Mouse (Mus musculus) embryonic facial prominence, embryonic 15.5 days (tissue): ENCODE data around the gene Ap2b1. TPM values are rescaled to one million over a fixed set of nuclear protein-coding genes. Genes with fewer than 3 reads are reported as not detected.
A peak's percentile ranks its signal among the peaks of the same experiment; 100 is the strongest.

Source experiments
- ATAC-seq: fragments of 200-750 bp; cut with Nextera tagmentation; 2 replicates; pipeline ENCODE4 v1.8.0; 2017; ENCODE audit warnings: low read depth, moderate TSS enrichment; ENCODE audit not compliant: insufficient number of reproducible peaks, low FRiP score, low TSS enrichment
- H3K27ac ChIP-seq: fragments of 300-500 bp; sonication (generic); replicated peaks from 2 replicates; pipeline ENCODE4 v1.5.1; 2015; ENCODE audit warnings: mild to moderate bottlenecking, inconsistent platforms
- H3K27me3 ChIP-seq: fragments of 300-500 bp; sonication (generic); 2 replicates; pipeline ENCODE4 v1.6.1; 2015; ENCODE audit warnings: inconsistent platforms
- H3K36me3 ChIP-seq: fragments of 300-500 bp; sonication (generic); 2 replicates; pipeline ENCODE4 v1.6.1; 2015; ENCODE audit warnings: mild to moderate bottlenecking, inconsistent platforms
- H3K4me1 ChIP-seq: fragments of 300-500 bp; sonication (generic); 2 replicates; pipeline ENCODE4 v1.6.1; 2015; ENCODE audit warnings: inconsistent platforms
- H3K4me2 ChIP-seq: fragments of 300-500 bp; sonication (generic); replicated peaks from 2 replicates; pipeline ENCODE4 v1.6.1; 2015; ENCODE audit warnings: mild to moderate bottlenecking, inconsistent platforms
- H3K4me3 ChIP-seq: fragments of 300-500 bp; sonication (generic); replicated peaks from 2 replicates; pipeline ENCODE4 v1.5.1; 2015; ENCODE audit warnings: mild to moderate bottlenecking, inconsistent platforms
- H3K9ac ChIP-seq: fragments of 300-500 bp; sonication (generic); 2 replicates; pipeline ENCODE4 v1.6.1; 2015; ENCODE audit warnings: inconsistent platforms
- H3K9me3 ChIP-seq: fragments of 300-500 bp; sonication (generic); replicated peaks from 2 replicates; pipeline ENCODE4 v1.6.1; 2016; ENCODE audit warnings: inconsistent platforms
- WGBS: fragments of 180-500 bp; shearing (Covaris S2); methylation state at CpG from one replicate; pipeline ENCODE4 v1.1.7; 2015; 5-methylcytosine and 5-hydroxymethylcytosine counted together
- polyA plus RNA-seq: library from polyadenylated mRNA; unstranded; fragments of >200 nt; fragmentation: Nextera tagmentation; extraction: Ambion mirVana; gene quantifications from 2 replicates; pipeline ENCODE4 v1.2.1, GENCODE M21; 2015

Ap2b1 gene
- polyA plus RNA-seq, 1 experiment from 2014 or later, result 53.9 TPM

DNA sequence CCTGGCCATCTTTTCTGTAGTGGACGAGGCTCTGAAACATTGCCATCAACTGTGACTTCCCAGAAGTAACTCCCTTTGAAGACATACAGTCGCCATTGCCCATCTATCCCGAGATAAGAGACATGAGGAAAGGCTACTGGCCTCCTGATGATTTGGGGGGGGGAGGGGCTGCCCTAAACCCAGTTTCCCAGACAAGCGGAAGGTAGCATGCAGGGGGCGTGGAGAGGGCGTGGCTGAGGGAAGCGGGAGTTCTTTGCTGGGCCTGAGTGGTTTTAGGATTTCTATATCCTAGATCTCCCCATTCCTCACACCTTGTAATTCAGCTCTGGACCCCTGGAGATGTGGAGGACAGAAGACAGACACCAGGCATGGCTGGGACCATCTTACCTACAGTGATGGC lies 145.0 kb downstream of the Ap2b1 start:
- ATAC-seq, result no peak
- H3K9ac ChIP-seq, result no peak overlapping the region
- H3K27ac ChIP-seq, result no peak overlapping the region
- no peaks in the 10 kb centered on the region for H3K36me3 ChIP-seq
- 12% methylated on average over 7 of the region's 7 CpGs for WGBS
- no peak overlapping the region for H3K4me2 ChIP-seq
- H3K4me3 ChIP-seq, result no peak overlapping the region
- H3K9me3 ChIP-seq, result no peaks in the 10 kb centered on the region
- H3K27me3 ChIP-seq, result peaks cover 63% of the 10 kb centered on the region
- H3K4me1 ChIP-seq, result peaks cover 32% of the 10 kb centered on the region

DNA sequence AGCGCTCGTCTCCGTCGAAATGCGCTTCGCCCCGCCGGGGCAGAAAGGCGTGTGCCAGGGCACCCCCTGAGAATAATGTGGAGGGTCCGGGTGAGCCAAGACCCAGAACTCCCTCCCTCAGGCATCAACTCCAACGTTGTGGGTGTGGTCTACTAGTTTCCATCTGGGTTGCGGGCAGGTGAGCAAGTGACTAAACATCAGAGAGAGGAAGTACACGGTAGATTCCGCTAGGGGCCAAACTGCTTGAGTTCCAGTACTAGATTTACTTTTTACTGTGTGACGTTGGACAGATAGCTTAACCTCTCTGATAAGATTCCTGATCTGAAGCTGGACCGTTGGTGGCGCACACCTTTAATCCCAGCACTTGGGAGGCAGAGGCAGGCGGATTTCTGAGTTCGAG lies 146.2 kb downstream of the Ap2b1 start:
- Histone ChIP-seq H3K9ac (no peak overlapping the region), H3K27ac (no peak overlapping the region), H3K9me3 (no peaks in the 10 kb centered on the region), H3K36me3 (no peaks in the 10 kb centered on the region), H3K4me1 (peaks cover 35% of the 10 kb centered on the region), H3K27me3 (peaks cover 63% of the 10 kb centered on the region), H3K4me3 (peak overlapping the region; percentile 15), H3K4me2 (peak overlapping the region; percentile 44)
- WGBS, result 27% methylated on average over 19 of the region's 19 CpGs
- no peak for ATAC-seq

DNA sequence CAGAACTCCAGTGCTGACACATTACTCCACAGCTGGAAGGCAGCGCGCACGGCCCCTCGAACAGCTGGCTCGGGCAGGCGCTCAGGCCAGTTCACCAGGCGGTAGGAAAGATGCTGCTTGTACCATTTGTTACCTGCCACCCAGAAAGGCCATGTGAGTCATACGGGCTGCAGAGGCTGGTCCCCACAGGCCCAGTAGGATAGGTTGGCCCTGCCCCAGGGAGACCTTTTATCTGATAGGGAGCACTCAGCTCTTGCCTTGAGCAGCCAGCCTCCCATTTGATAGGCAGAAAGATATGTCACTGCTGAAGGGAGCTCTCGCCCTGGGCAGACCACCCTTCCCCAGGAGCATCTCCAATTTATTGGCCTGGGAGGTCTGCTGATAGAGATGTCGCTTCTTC lies 148.8 kb downstream of the Ap2b1 start:
- no peak overlapping the region for H3K4me3 ChIP-seq
- no peaks in the 10 kb centered on the region for H3K36me3 ChIP-seq
- WGBS, result 57% methylated on average over 10 of the region's 10 CpGs
- no peaks in the 10 kb centered on the region for H3K9me3 ChIP-seq
- no peak overlapping the region for H3K27ac ChIP-seq
- H3K27me3 ChIP-seq, result peaks cover 45% of the 10 kb centered on the region
- H3K4me1 ChIP-seq, result peaks cover 30% of the 10 kb centered on the region
- H3K9ac ChIP-seq, result no peak overlapping the region
- no peak overlapping the region for H3K4me2 ChIP-seq
- ATAC-seq, result no peak

GRCm38 (mm10) chr11:83448021-83448926 lies 149.4 kb downstream of the Ap2b1 start:
- no peak overlapping the region for H3K4me3 ChIP-seq
- no peak overlapping the region for H3K4me2 ChIP-seq
- peaks cover 27% of the 10 kb centered on the region for H3K4me1 ChIP-seq
- no peaks in the 10 kb centered on the region for H3K9me3 ChIP-seq
- 0 out of 2 replicates have a peak overlapping the region, but pooled peaks have one; percentile 40 for H3K27ac ChIP-seq
- H3K27me3 ChIP-seq, result peaks cover 39% of the 10 kb centered on the region
- H3K9ac ChIP-seq, result no peak overlapping the region
- no peaks in the 10 kb centered on the region for H3K36me3 ChIP-seq
- whole genome bisulfite sequencing, result 32% methylated on average over 16 of the region's 16 CpGs
- ATAC-seq, result no peak

GRCm38 (mm10) chr11:83448927-83449236 lies 150.1 kb downstream of the Ap2b1 start:
- no peak for ATAC-seq
- H3K9me3 ChIP-seq, result no peaks in the 10 kb centered on the region
- H3K27ac ChIP-seq, result no peak overlapping the region
- H3K36me3 ChIP-seq, result no peaks in the 10 kb centered on the region
- H3K9ac ChIP-seq, result no peak overlapping the region
- H3K4me2 ChIP-seq, result no peak overlapping the region
- H3K4me1 ChIP-seq, result peaks cover 24% of the 10 kb centered on the region
- H3K27me3 ChIP-seq, result peaks cover 33% of the 10 kb centered on the region
- no peak overlapping the region for H3K4me3 ChIP-seq

DNA sequence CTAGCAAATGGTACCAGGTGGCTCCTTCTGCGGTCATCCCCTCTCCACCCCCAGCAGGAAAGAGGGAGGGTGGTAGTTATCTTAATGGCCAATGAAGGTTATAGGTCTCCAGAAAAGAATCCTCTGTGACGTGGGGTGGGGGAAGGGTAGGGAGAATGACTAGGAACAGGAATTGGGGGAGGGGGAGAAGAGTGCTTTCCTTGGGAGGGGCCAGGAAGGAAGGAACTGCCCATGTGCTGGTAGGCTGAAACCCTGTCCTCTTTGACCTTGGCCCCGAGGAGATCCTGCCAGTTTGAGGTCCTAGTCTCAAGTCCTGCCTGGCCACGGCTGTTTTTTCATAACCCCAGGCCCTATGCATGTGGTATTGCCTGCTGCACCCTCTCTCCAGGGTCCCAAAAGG lies 150.5 kb downstream of the Ap2b1 start:
- H3K9ac ChIP-seq, result no peak overlapping the region
- H3K27me3 ChIP-seq, result peaks cover 28% of the 10 kb centered on the region
- H3K4me1 ChIP-seq, result peaks cover 25% of the 10 kb centered on the region
- no peaks in the 10 kb centered on the region for H3K36me3 ChIP-seq
- 28% methylated on average over 4 of the region's 4 CpGs for WGBS
- no peak overlapping the region for H3K4me2 ChIP-seq
- no peak for ATAC-seq
- H3K4me3 ChIP-seq, result no peak overlapping the region
- H3K27ac ChIP-seq, result no peak overlapping the region
- no peaks in the 10 kb centered on the region for H3K9me3 ChIP-seq

DNA sequence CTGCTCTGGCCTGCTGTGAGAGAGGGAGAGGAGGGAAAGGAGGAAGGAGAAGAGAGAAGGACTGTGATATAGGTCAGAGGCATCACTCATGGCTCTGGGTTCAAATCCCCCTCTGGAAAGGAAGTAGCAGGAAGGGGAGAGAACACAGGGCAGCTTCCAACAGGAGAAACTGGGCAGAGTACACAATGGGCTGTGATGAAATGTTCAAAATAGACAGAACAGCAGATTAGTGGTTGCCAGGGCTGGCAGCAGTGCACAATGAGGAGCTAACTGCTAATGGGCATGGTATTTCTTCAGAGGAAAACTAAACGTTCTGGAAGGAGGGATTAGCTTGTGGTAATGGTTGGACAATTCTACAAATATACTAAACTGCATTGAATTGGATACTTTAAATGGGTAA lies 151.7 kb downstream of the Ap2b1 start:
- H3K27ac ChIP-seq, result no peak overlapping the region
- no peaks in the 10 kb centered on the region for H3K36me3 ChIP-seq
- no peak overlapping the region for H3K4me3 ChIP-seq
- H3K27me3 ChIP-seq, result peaks cover 16% of the 10 kb centered on the region
- no peaks in the 10 kb centered on the region for H3K9me3 ChIP-seq
- no peak for ATAC-seq
- 14% methylated on average over 1 of the region's 1 CpGs for WGBS
- no peak overlapping the region for H3K9ac ChIP-seq
- H3K4me1 ChIP-seq, result peaks cover 28% of the 10 kb centered on the region
- H3K4me2 ChIP-seq, result no peak overlapping the region

DNA sequence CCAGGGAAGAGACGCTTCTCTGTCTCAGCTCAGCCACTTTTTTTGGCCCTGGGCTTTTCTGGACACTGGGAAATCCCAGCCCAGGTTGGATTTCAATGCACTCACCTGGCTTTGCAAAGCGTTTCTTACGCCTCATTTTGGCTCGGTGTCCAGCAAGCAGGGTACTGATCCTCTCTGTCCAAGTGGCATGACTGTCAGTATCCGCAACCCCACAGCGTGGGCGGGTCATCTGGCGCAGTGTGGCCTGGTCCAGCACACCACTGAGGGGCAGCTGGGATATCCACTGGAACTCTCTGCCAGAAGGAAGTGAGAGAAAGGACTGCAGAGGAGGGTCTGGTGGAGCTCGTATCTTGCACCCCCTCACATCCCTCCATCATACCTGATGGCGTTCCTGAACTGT lies 152.5 kb downstream of the Ap2b1 start:
- no peak for ATAC-seq
- Histone ChIP-seq H3K9ac (no peak overlapping the region), H3K27me3 (0 out of 2 replicates have a peak, but pooled peaks cover 9% of the 10 kb centered on the region), H3K4me1 (peaks cover 33% of the 10 kb centered on the region), H3K4me2 (no peak overlapping the region), H3K27ac (no peak overlapping the region), H3K36me3 (no peaks in the 10 kb centered on the region), H3K4me3 (no peak overlapping the region), H3K9me3 (no peaks in the 10 kb centered on the region)
- WGBS, result 85% methylated on average over 10 of the region's 10 CpGs

GRCm38 (mm10) chr11:83454548-83454947 lies 155.7 kb downstream of the Ap2b1 start:
- Histone ChIP-seq H3K4me1 (peaks cover 27% of the 10 kb centered on the region), H3K4me2 (no peak overlapping the region), H3K27ac (peak overlapping the region; percentile 45; the same call in 1 of the 2 replicates), H3K36me3 (no peaks in the 10 kb centered on the region), H3K9ac (no peak overlapping the region), H3K9me3 (no peaks in the 10 kb centered on the region), H3K27me3 (no peaks in the 10 kb centered on the region), H3K4me3 (no peak overlapping the region)
- WGBS, result 13% methylated on average over 4 of the region's 4 CpGs
- peak; percentile 54; the same call in 1 of the 2 replicates for ATAC-seq

Other genes with a start within 250 kb of the Ap2b1 start
- 6.5 and 8.5 TPM in 2 replicates for gene Slfn2, start 233.9 kb upstream of the Ap2b1 start, polyA plus RNA-seq
- 0.61 and 0.83 TPM in 2 replicates for gene Slfn1, start 182.2 kb upstream of the Ap2b1 start, polyA plus RNA-seq
- gene Slfn4, start 123.8 kb upstream of the Ap2b1 start, polyA plus RNA-seq, result 0.13 and 0.33 TPM in 2 replicates
- gene Slfn3, start 107.7 kb upstream of the Ap2b1 start, polyA plus RNA-seq, result 1.5 and 2.1 TPM in 2 replicates
- 0.05 and 0.14 TPM in 2 replicates for gene Slfn14, start 12.3 kb upstream of the Ap2b1 start, polyA plus RNA-seq
- 14.1 and 14.4 TPM in 2 replicates for gene Pex12, start 3.6 kb downstream of the Ap2b1 start, polyA plus RNA-seq
- gene Rasl10b, start 110.1 kb downstream of the Ap2b1 start, polyA plus RNA-seq, result 3.2 and 3.9 TPM in 2 replicates
- gene Gas2l2, start 130.4 kb downstream of the Ap2b1 start, polyA plus RNA-seq, result 0.64 and 0.91 TPM in 2 replicates
- gene 1700020L24Rik, start 138.7 kb downstream of the Ap2b1 start, polyA plus RNA-seq, result 0.57 and 0.58 TPM in 2 replicates
- 2.6 and 3.2 TPM in 2 replicates for gene Mmp28, start 164.0 kb downstream of the Ap2b1 start, polyA plus RNA-seq
- gene Taf15, start 174.1 kb downstream of the Ap2b1 start, polyA plus RNA-seq, result 11.1 and 13.5 TPM in 2 replicates
- not detected in 2 replicates for gene Heatr9, start 223.2 kb downstream of the Ap2b1 start, polyA plus RNA-seq
- gene Ccl5, start 231.5 kb downstream of the Ap2b1 start, polyA plus RNA-seq, result 0.35 and 0.70 TPM in 2 replicates